Mouse (Mus musculus): ENCODE data around the gene Parp11.

DNA sequence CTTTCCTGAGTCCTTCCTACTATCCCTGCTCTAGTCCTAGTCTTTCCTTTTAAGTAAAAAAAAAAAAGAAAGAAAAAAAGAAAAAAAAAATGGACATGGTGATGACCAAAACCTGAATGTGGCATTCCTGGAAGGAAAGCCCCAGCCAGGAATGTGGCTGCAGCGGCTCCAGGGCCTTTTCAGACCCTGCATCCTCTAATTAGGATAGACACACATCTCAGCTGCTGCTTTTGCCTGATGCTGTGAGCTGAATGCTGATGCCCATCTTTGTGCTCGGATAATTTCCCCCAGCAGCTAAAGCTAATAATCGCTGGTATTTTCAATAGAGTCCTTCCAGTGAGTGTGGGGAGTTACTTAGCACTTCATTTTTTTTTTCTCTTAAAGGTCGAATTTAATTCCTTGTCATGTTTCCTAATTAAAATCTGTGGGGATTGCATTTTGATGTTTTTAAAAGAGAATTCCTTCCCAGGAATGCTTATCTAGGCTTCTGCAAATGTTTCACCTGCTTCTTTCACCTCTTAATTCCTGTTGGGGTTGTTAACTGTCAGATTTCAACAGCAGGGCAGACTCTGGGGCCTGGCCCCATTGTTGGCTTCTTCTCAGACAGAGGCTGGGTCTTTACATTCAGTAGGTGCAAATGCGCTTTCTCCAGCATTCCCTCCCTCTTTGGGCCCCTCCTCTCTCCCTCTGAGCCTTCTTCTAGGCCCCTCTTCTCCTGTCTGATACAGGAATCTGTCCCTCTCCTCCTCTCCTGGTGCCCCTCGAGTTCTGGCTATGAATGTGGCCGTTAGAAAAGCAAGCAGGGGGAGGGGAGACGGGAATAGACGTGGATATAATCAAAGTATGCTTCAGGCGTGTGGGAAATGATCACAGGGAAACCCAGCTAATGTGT lies 3.1 kb downstream of the Parp11 start:
- no peak for TF ChIP-seq POLR2A (IDR thresholded peaks at IDR 0.05; ENCODE audit: low read depth, low read length)
- no peak for TF ChIP-seq USF2 (conservative IDR thresholded peaks at IDR 0.05; ENCODE audit: low read depth, low read length)
- no peak for TF ChIP-seq CTCF (conservative IDR thresholded peaks at IDR 0.05 in 1 of 2, IDR thresholded peaks at IDR 0.05 in 1 of 2; ENCODE audit: low read depth in 2 of 2, low read length in 2 of 2)
- TF ChIP-seq E2F4 (IDR thresholded peaks at IDR 0.05; ENCODE audit: insufficient replicate concordance, low read depth, low read length) = no peak
- TF ChIP-seq CHD2 (IDR thresholded peaks at IDR 0.05; ENCODE audit: low read length) = no peak
- no peak for TF ChIP-seq MEF2A (IDR thresholded peaks at IDR 0.05; ENCODE audit: borderline replicate concordance, low read depth, low read length)
- TF ChIP-seq MXI1 (IDR thresholded peaks at IDR 0.05; ENCODE audit: low read depth, low read length) = no peak

Data from CH12.LX (cell line).